Mouse (Mus musculus): ENCODE results near the gene Stx2. TPM values are rescaled to one million over a fixed set of nuclear protein-coding genes. Genes with fewer than 3 reads are reported as not detected.

Gene Stx2
- polyA plus RNA-seq, 1 experiment from 2014 or later = 34.4 TPM

GRCm38 (mm10) chr5:129007105-129007957 lies 1.0 kb downstream of the Stx2 start:
- no peaks in the 10 kb centered on the region for H3K27me3 ChIP-seq (ENCODE audit: control insufficient read depth, insufficient read depth, low read length)
- H3K4me2 ChIP-seq (ENCODE audit: low read depth, low read length) = peak overlapping the region; percentile 77
- H3K4me3 ChIP-seq (ENCODE audit: low read depth, low read length) = peak overlapping the region; percentile 65
- WGBS = 58% methylated on average over 14 of the region's 14 CpGs
- no peaks in the 10 kb centered on the region for H3K36me3 ChIP-seq (replicated peaks; ENCODE audit: control insufficient read depth, insufficient read depth, low read depth, low read length)
- 0 out of 2 replicates have a peak, but pooled peaks have one; percentile 3 for ATAC-seq (replicated peaks; ENCODE audit: insufficient number of reproducible peaks, low FRiP score, low TSS enrichment, low read depth)
- H3K9ac ChIP-seq (replicated peaks; ENCODE audit: low read length) = peak overlapping the region; percentile 79
- no peak overlapping the region for H3K27ac ChIP-seq (replicated peaks; ENCODE audit: low read depth, low read length)
- H3K4me1 ChIP-seq (ENCODE audit: control insufficient read depth, insufficient read depth, low read length) = no peaks in the 10 kb centered on the region
- no peak for DNase-seq (ENCODE audit: low spot score)
- no peaks in the 10 kb centered on the region for H3K9me3 ChIP-seq (replicated peaks; ENCODE audit: control insufficient read depth, low read length)

GRCm38 (mm10) chr5:129006031-129006788 lies 2.2 kb downstream of the Stx2 start:
- Histone ChIP-seq H3K9me3 (replicated peaks; ENCODE audit: control insufficient read depth, low read length) (no peaks in the 10 kb centered on the region), H3K27ac (replicated peaks; ENCODE audit: low read depth, low read length) (no peak overlapping the region), H3K4me2 (ENCODE audit: low read depth, low read length) (peak overlapping the region; percentile 19), H3K4me3 (ENCODE audit: low read depth, low read length) (no peak overlapping the region), H3K4me1 (ENCODE audit: control insufficient read depth, insufficient read depth, low read length) (no peaks in the 10 kb centered on the region), H3K27me3 (ENCODE audit: control insufficient read depth, insufficient read depth, low read length) (no peaks in the 10 kb centered on the region), H3K9ac (replicated peaks; ENCODE audit: low read length) (0 out of 2 replicates have a peak overlapping the region, but pooled peaks have one; percentile 9), H3K36me3 (replicated peaks; ENCODE audit: control insufficient read depth, insufficient read depth, low read depth, low read length) (no peaks in the 10 kb centered on the region)
- DNase-seq (ENCODE audit: low spot score) (no peak), ATAC-seq (replicated peaks; ENCODE audit: insufficient number of reproducible peaks, low FRiP score, low TSS enrichment, low read depth) (no peak)
- WGBS = 73% methylated on average over 18 of the region's 18 CpGs

DNA sequence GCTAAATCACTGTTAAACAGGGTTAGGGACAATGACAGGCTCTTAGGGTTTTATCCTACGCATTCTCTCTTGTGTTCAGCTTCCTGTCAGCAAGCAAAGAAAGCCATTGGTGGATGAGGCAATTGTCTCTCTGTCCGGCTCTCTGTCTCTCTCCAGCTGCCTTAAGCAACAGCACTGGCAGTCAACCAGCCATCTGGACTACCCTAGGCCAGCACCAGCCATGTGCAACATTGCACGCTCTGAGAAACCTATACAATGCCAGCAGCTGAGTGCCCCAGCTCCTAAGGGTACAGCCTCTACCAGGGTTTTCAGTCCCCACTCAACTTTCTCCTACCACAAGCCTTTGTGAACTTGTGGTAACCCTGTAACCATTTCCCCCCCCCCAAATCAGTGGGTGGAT lies 3.0 kb downstream of the Stx2 start:
- WGBS = 81% methylated on average over 3 of the region's 3 CpGs
- no peaks in the 10 kb centered on the region for H3K27me3 ChIP-seq (ENCODE audit: control insufficient read depth, insufficient read depth, low read length)
- no peak overlapping the region for H3K9ac ChIP-seq (replicated peaks; ENCODE audit: low read length)
- no peak for DNase-seq (ENCODE audit: low spot score)
- no peak overlapping the region for H3K27ac ChIP-seq (replicated peaks; ENCODE audit: low read depth, low read length)
- H3K36me3 ChIP-seq (replicated peaks; ENCODE audit: control insufficient read depth, insufficient read depth, low read depth, low read length) = no peaks in the 10 kb centered on the region
- no peak overlapping the region for H3K4me3 ChIP-seq (ENCODE audit: low read depth, low read length)
- no peaks in the 10 kb centered on the region for H3K4me1 ChIP-seq (ENCODE audit: control insufficient read depth, insufficient read depth, low read length)
- ATAC-seq (replicated peaks; ENCODE audit: insufficient number of reproducible peaks, low FRiP score, low TSS enrichment, low read depth) = no peak
- H3K4me2 ChIP-seq (ENCODE audit: low read depth, low read length) = no peak overlapping the region
- no peaks in the 10 kb centered on the region for H3K9me3 ChIP-seq (replicated peaks; ENCODE audit: control insufficient read depth, low read length)

DNA sequence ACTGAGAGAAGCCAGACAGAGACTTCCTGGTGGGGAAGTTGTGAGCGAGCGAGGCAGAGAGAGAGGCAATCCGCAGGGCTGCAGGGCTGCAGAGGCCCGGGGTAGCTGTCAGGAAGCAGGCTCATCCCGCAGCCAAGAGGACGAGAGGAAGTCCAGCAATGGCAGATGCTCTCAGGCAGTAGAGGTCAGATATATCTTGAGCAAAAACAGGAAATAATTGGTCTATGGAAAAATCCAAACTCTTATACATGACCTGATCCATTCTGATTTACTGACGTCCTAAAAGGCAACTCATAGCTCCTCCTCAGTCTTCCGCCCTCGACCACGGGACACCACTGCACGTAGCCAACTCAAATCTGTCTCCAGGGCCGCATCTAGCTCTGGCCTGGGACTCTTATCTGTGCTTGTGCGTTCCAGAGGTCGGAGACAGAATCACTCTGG lies 5.8 kb downstream of the Stx2 start:
- Histone ChIP-seq H3K27ac (replicated peaks; ENCODE audit: low read depth, low read length) (no peak overlapping the region), H3K9me3 (replicated peaks; ENCODE audit: control insufficient read depth, low read length) (no peaks in the 10 kb centered on the region), H3K4me3 (ENCODE audit: low read depth, low read length) (no peak overlapping the region), H3K27me3 (ENCODE audit: control insufficient read depth, insufficient read depth, low read length) (no peaks in the 10 kb centered on the region), H3K4me2 (ENCODE audit: low read depth, low read length) (no peak overlapping the region), H3K36me3 (replicated peaks; ENCODE audit: control insufficient read depth, insufficient read depth, low read depth, low read length) (no peaks in the 10 kb centered on the region), H3K9ac (replicated peaks; ENCODE audit: low read length) (peak overlapping the region; percentile 13; the same call in 1 of the 2 replicates), H3K4me1 (ENCODE audit: control insufficient read depth, insufficient read depth, low read length) (no peaks in the 10 kb centered on the region)
- WGBS = 52% methylated on average over 14 of the region's 14 CpGs
- DNase-seq (ENCODE audit: low spot score) = no peak
- ATAC-seq (replicated peaks; ENCODE audit: insufficient number of reproducible peaks, low FRiP score, low TSS enrichment, low read depth) = no peak

DNA sequence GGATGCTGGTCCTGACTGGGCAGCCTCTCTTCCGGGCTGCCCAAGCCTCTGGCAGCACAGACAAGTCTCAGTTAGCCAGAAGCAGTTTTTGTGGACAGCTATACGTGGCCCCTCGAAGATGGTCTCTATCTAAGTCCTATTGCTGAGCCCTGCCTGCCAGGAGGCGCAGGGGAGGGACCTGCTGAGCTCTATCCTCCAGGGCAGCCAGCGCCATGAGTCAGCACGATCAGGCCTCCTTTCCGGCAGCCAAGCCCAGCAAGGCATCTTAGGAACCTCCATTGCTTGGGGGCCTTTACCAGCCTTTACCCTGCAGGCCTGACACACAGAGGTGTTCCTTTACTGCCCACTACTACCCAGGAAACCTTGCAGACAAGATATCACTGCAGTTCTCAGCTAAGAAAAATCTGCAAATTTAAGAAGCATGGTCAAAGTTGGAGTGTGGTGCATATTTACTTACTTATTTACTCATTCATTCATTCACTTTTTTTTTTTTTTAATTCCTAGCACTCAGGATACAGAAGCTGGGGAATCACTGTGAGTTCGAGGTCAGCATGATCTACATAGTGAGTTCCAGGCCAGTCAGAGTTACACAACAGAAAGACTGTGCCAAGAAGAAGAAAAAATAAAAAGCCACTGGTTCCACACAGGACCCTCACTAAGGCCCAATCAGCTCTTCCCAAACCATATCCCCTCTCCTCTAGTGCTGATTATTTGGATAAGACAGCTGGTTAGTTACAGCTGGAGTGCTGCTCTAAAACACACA lies 7.5 kb downstream of the Stx2 start:
- H3K4me2 ChIP-seq (ENCODE audit: low read depth, low read length) = no peak overlapping the region
- no peak for DNase-seq (ENCODE audit: low spot score)
- no peaks in the 10 kb centered on the region for H3K4me1 ChIP-seq (ENCODE audit: control insufficient read depth, insufficient read depth, low read length)
- no peak for ATAC-seq (replicated peaks; ENCODE audit: insufficient number of reproducible peaks, low FRiP score, low TSS enrichment, low read depth)
- peak overlapping the region; percentile 13; the same call in 1 of the 2 replicates for H3K27ac ChIP-seq (replicated peaks; ENCODE audit: low read depth, low read length)
- H3K4me3 ChIP-seq (ENCODE audit: low read depth, low read length) = no peak overlapping the region
- no peaks in the 10 kb centered on the region for H3K27me3 ChIP-seq (ENCODE audit: control insufficient read depth, insufficient read depth, low read length)
- H3K9ac ChIP-seq (replicated peaks; ENCODE audit: low read length) = no peak overlapping the region
- H3K36me3 ChIP-seq (replicated peaks; ENCODE audit: control insufficient read depth, insufficient read depth, low read depth, low read length) = no peaks in the 10 kb centered on the region
- 40% methylated on average over 8 of the region's 8 CpGs for WGBS
- no peaks in the 10 kb centered on the region for H3K9me3 ChIP-seq (replicated peaks; ENCODE audit: control insufficient read depth, low read length)

DNA sequence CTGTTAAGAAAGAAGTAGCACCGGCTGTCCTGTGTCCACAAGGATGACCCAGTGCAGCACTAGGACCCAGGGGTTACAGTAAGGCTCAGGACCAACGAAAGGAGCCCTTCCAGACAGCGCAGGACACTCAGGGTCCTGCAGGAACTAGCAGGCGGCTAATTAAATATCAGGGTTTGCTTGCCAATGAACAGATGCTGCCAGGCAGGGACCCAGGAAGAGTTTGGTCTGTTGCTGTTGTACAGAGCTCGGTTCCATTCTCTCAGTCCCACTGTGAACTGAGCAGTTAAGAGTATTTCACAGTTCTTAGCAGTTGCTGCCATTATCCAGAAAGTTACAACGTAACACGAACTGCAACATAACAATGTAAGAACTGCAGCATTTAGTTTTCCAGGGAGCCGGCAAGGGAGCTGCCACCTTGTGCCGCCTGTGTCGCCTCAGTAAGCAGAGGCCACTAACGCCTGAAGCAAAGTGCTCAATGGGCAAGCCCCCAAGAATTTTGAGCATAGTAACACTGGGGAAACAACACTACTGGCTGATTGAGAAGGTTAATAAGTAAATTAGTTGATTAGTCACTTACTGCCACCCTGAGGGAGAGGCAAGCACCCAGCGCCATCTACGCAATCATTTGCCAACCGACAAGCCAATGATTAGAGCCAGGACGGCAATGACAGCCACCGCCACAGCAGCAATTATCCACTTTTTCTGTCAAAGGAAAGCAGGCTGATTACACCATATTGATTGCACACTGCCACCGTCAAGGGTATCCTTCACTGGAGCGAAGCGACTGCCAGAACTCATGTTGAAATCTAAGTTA lies 21.0 kb downstream of the Stx2 start:
- Histone ChIP-seq H3K4me1 (ENCODE audit: control insufficient read depth, insufficient read depth, low read length) (no peaks in the 10 kb centered on the region), H3K9me3 (replicated peaks; ENCODE audit: control insufficient read depth, low read length) (no peaks in the 10 kb centered on the region), H3K4me3 (ENCODE audit: low read depth, low read length) (no peak overlapping the region), H3K4me2 (ENCODE audit: low read depth, low read length) (no peak overlapping the region), H3K27me3 (ENCODE audit: control insufficient read depth, insufficient read depth, low read length) (no peaks in the 10 kb centered on the region), H3K36me3 (replicated peaks; ENCODE audit: control insufficient read depth, insufficient read depth, low read depth, low read length) (no peaks in the 10 kb centered on the region; the same call in 1 of the 2 replicates), H3K27ac (replicated peaks; ENCODE audit: low read depth, low read length) (no peak overlapping the region), H3K9ac (replicated peaks; ENCODE audit: low read length) (no peak overlapping the region)
- 74% methylated on average over 19 of the region's 19 CpGs for WGBS
- ATAC-seq (replicated peaks; ENCODE audit: insufficient number of reproducible peaks, low FRiP score, low TSS enrichment, low read depth) (no peak), DNase-seq (ENCODE audit: low spot score) (no peak)

DNA sequence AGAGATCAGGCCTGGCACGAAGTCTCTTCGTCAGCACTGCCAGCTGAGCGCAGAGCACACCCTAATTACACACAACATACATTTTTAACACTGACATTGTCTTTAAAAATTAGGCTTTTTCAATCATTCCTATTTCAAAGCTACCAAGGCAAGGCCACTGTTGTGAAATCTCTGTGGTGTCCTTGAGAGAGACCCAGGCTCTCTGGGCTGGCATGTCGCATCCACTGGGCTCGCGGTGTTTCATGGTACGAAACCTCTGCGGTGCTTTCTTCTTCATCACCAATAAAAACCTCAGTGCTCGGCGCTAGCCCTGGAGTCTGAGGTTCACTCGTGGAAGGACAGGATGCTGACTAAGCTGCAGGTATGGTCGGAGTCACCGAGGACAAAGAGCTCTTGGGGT lies 22.4 kb downstream of the Stx2 start:
- ATAC-seq (replicated peaks; ENCODE audit: insufficient number of reproducible peaks, low FRiP score, low TSS enrichment, low read depth) = no peak
- no peaks in the 10 kb centered on the region for H3K27me3 ChIP-seq (ENCODE audit: control insufficient read depth, insufficient read depth, low read length)
- H3K27ac ChIP-seq (replicated peaks; ENCODE audit: low read depth, low read length) = no peak overlapping the region
- H3K4me2 ChIP-seq (ENCODE audit: low read depth, low read length) = no peak overlapping the region
- H3K36me3 ChIP-seq (replicated peaks; ENCODE audit: control insufficient read depth, insufficient read depth, low read depth, low read length) = no peaks in the 10 kb centered on the region
- 93% methylated on average over 13 of the region's 13 CpGs for WGBS
- H3K4me1 ChIP-seq (ENCODE audit: control insufficient read depth, insufficient read depth, low read length) = no peaks in the 10 kb centered on the region
- DNase-seq (ENCODE audit: low spot score) = no peak
- no peak overlapping the region for H3K4me3 ChIP-seq (ENCODE audit: low read depth, low read length)
- H3K9ac ChIP-seq (replicated peaks; ENCODE audit: low read length) = no peak overlapping the region
- H3K9me3 ChIP-seq (replicated peaks; ENCODE audit: control insufficient read depth, low read length) = no peaks in the 10 kb centered on the region
